Mouse (Mus musculus) kidney, adult 11 months (tissue): ENCODE results near the gene Ano10.

Experiments
- DNase-seq: peaks from one replicate; pipeline ENCODE4 v3.0.0; 2022

Gene Ano10

DNA sequence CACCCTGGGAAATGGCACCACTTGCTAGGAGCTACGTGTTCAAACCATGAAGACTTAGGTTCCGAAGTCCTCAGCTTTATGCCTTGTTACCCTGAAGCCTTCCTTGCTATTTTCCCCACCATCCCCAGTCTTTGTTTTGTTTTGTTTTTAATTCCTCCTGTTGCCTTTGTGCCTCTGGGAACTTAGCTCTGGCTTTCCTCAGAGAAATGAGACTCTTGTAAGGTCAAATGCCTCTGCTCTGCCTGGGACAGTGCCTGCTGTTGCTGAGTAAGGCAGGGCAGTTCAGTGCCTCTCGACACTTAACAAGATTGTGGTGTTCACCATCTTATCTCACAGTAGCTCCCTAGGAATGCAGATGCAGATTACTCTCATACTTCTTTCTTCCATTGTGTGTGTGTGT is 140.8 kb downstream of the Ano10 start:
- no peak for DNase-seq

- DNase-seq, result no peak
Observed at GRCm38 (mm10) chr9:122152501-122152900, 141.7 kb downstream of the Ano10 start.

- no peak for DNase-seq
Observed at GRCm38 (mm10) chr9:122152063-122152462, 142.2 kb downstream of the Ano10 start.

DNA sequence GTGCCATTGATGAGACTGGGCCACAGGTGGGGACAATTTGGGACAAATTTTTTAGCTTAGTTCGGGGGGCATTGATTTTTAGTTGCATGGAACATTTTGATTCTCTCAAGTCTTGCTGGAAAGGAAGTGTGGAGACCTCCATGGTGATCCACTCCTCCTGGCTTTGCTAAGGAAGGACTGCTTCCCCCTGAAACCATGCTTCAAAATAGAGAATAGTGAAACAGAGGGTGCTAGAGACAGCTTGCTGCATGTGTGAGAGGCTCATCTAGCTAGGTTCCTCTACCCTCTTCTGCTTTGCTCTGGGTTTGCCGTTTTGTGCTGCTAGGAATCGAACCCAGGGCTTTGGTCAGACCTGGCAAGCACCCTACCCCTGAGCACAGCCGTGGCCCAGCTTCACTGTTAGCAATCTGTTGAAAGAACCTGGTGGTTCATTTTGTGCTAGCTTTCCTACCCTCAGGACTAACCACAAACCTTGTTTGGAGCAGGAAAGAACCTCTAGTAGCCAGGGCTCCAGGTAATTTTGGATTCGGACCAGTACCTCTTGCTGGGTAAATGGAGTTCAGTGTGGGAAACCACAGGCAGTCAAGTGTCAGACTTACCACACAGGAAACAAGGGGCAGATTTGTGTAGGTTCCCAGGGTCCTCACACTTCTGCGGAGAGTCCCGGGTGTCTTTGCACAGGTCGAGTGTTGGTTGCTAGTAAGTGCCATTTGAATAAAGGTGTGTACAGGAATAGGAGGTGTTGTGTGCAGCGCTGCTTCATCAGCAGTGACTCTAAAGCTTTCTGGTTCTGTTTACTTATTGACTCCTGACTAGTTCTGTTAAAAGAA is 144.0 kb downstream of the Ano10 start:
- DNase-seq, result no peak

- no peak for DNase-seq
Observed at GRCm38 (mm10) chr9:122148356-122148755, 145.9 kb downstream of the Ano10 start.

DNA sequence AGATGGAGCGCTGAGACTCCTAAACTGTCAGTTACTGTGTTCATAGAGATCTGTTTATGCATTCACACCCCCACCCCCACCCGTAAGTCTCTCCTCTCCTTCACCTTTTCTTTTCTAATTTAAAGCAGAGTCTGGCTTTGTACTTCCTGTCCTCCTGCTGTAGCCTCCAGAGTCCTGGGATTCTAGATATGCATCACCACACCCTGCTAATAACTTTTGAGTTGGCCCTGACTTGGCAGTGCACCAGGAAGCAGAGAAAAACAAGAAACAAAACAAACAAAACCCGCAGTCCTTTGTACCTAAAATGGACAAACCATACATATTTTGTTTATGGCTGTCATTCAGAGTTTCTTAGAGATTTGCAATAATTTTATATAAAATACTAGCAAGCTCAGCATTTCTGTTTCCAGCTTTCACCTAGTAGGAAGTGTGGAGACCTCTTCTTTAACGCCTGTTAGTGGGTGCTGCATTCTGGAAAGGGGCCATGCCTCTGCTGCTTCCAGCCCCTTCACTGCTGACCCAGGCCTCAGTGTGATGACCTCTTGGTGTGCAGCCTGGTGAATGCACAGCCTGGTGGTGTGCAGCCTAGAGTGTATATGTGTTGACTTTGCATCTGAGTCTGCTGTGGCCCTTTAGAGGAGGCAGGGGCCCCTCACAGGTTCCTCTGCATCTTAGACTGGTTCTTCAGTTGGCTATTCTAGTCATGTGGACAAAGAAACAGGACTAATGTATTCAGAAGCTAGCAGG is 147.9 kb downstream of the Ano10 start:
- DNase-seq, result no peak

- DNase-seq, result no peak
Observed at GRCm38 (mm10) chr9:122145677-122146076, 148.5 kb downstream of the Ano10 start.

- no peak for DNase-seq
Observed at GRCm38 (mm10) chr9:122144776-122145175, 149.4 kb downstream of the Ano10 start.

- no peak for DNase-seq
Observed at GRCm38 (mm10) chr9:122143219-122143618, 151.0 kb downstream of the Ano10 start.

- no peak for DNase-seq
Observed at GRCm38 (mm10) chr9:122139236-122139635, 155.0 kb downstream of the Ano10 start.

- DNase-seq, result no peak
Observed at GRCm38 (mm10) chr9:122138371-122139029, 155.7 kb downstream of the Ano10 start.

DNA sequence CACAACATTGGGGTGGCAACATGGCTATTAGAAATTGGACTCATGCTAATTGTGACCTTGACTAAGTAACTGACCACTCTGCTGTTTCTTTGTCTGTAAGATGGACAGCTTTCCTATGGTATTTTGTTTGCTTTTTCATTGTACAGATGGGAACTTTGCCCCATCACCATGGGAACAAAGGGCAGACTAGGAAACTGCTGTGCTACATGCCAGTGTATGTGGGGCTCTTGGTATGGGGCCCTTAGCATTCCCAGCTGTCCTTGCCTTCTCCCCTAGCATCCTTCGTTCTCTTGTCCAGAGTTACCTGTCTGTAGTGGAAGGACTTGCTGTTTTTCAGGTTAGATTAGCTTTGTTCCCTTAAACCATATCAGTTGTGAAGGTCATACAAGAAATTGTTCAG is 156.3 kb downstream of the Ano10 start:
- no peak for DNase-seq

GRCm38 (mm10) chr9:122135885-122136170 is 158.4 kb downstream of the Ano10 start:
- no peak for DNase-seq

GRCm38 (mm10) chr9:122135095-122135884 is 158.9 kb downstream of the Ano10 start:
- DNase-seq, result no peak

DNA sequence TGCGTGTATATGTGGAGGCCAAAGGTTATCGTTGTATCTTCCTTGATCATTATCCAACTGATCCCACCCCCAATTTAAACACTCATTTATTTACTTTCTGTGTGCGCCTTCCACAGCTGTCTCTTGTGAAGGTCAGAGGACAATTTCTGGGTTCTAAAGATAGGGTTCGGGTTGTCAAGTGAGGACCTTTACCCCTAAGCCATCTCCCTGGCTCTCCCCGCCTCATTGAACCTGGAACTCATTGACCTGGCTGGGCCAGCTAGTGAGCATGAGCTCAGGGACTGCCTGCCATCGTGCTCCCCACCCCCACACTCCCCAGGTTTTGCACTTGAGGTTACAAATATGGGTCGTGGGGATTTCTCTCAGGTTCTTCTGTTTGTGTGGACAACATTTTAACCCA is 162.1 kb downstream of the Ano10 start:
- peak; percentile 59 for DNase-seq

- DNase-seq, result no peak
Observed at GRCm38 (mm10) chr9:122130666-122131065, 163.6 kb downstream of the Ano10 start.

DNA sequence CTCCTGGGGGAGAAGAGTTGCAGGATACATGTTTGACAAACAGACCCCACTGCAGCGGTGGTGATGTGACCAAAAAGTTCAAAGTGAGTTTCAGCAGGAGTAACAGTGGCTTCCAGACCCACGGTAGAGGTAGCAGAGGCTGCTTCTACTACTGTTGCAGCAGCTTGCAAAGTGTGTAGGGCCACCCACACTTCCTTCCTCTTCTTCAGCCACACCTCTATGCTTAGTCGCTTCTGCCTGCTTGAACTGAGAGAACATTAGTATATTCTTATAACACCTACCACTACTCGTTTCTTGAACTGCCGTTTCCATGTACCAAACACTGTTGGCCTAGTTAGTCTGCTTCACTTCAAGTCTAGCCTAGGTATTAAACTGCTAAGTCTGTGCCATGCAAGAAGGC is 165.5 kb downstream of the Ano10 start:
- DNase-seq, result no peak

- DNase-seq, result no peak
Observed at GRCm38 (mm10) chr9:122127271-122127785, 166.9 kb downstream of the Ano10 start.

DNA sequence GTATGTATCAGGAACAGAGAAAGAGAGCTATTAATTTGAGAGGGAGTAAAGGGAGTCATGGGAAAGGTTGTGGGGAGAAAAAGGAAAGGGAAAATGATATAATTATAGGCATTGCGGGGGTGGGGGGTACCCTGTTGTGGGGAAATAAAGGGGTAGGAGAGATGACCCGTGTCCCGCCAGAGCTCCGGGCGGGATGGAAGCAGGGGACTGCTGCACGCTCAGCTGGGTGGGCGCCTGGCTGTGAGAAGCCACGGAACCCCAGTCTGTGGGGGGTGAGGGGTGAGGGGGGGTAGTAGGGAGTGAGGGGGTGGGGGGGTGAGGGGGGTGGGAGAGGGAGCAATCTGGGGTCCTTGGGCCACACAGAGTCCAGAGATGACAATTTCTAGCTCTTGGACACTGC is 167.4 kb downstream of the Ano10 start:
- no peak for DNase-seq
